Mouse (Mus musculus): Measurements from ENCODE around the gene Cryba4.

- TF ChIP-seq CTCF (IDR thresholded peaks at IDR 0.05; ENCODE audit: control insufficient read depth, insufficient read depth, insufficient replicate concordance, low read depth, low read length) (no peak), POLR2A (IDR thresholded peaks at IDR 0.05; ENCODE audit: control insufficient read depth, low read depth, low read length) (no peak)
Observed at GRCm38 (mm10) chr5:112294696-112295095, 42.4 kb upstream of the Cryba4 start.
